Comparison of ENCODE assay signal across 9 mouse cellular contexts in the genomic region with DNA sequence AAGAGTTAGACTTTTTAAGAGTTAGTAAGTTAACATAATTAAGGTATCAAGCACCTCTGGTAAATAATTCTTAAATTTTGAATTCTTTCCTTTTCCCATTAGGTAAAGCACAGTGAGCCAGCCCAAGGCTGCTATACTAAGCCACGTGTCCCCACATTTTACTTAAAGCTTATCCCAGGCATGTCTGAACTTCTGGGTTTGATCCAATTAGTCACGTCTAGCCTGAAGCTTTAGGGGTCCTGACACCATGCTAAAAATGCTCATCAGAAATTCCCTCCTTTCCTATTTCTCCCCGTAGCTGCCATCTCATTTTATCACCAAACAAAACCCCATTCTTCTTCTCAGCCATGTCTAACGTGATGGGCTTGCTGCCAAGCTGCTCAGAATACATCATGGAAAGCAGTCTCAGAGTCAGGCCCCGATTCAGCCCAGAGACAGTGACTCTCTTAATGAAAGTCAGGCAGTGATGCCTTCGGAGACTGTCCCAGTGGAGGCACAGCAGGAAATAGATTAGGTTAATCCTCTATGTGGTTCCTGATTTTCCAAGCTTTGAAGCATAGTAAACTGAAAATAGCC.
A peak's percentile ranks its signal among the peaks of the same experiment; 100 is the strongest.
DNase-seq lines count a peak whose midpoint lies in the region; ATAC-seq lines count a peak whose summit lies in the region.
"Had no signal": no experiment of that assay in that cellular context is flagged by ENCODE, and none has a peak within 500 bp of the region (broad histone marks: within the 10 kb centered on the region; RNA-seq: fewer than 3 reads in every experiment).

No protein-coding gene starts in this region.

- peak; percentile 92 for ATAC-seq in neural tube, embryonic 11.5 days (ENCODE audit: insufficient read depth, low FRiP score, low TSS enrichment)

- 23% methylated on average over 6 of the region's 6 CpGs for WGBS in neural tube, embryonic 11.5 days

- H3K9ac ChIP-seq in neural tube, embryonic 11.5 days (ENCODE audit: low read length), result no peak overlapping the region

- no peaks in the 10 kb centered on the region for H3K36me3 ChIP-seq in neural tube, embryonic 11.5 days (ENCODE audit: control insufficient read depth, insufficient read depth, low read length)

- no peak overlapping the region for H3K4me2 ChIP-seq in neural tube, embryonic 11.5 days (ENCODE audit: low read depth)

- H3K4me1 ChIP-seq in neural tube, embryonic 11.5 days (ENCODE audit: control insufficient read depth, insufficient read depth, low read length), result no peaks in the 10 kb centered on the region; the same call in 1 of the 2 replicates

- no peaks in the 10 kb centered on the region for H3K27me3 ChIP-seq in neural tube, embryonic 11.5 days (ENCODE audit: control insufficient read depth, insufficient read depth, low read length)

- intact Hi-C loops in left cerebral cortex, postnatal 14 days (cut with DNase I), result no loop called here

- no peak overlapping the region for H3K4me3 ChIP-seq in neural tube, embryonic 11.5 days (ENCODE audit: low read depth, low read length)
- H3K4me3 ChIP-seq: left cerebral cortex, adult 2 months had no signal

- H3K27ac ChIP-seq in neural tube, embryonic 11.5 days (ENCODE audit: low read depth, low read length), result no peak overlapping the region
- H3K27ac ChIP-seq: left cerebral cortex, adult 2 months had no signal

- no peaks in the 10 kb centered on the region for H3K9me3 ChIP-seq in neural tube, embryonic 11.5 days (ENCODE audit: control insufficient read depth, low read length)

- peak; percentile 4 for DNase-seq in adrenal gland, postnatal 10 days
- no peak for DNase-seq in adrenal gland, postnatal 14 days
- peak; percentile 66 for DNase-seq in neural tube, embryonic 11.5 days (ENCODE audit: low spot score)
- no peak for DNase-seq in neural tube, embryonic 10.5 days (ENCODE audit: extremely low spot score, low spot score)
- DNase-seq in left cerebral cortex, postnatal 14 days (ENCODE audit: low spot score in 2 of 2), result peak; percentile 15 to 35
- peak; percentile 47 for DNase-seq in right cerebral cortex, postnatal 4 days
- no peak for DNase-seq in thymus, postnatal 4 days
- DNase-seq in spleen, adult 18-20 months, result no peak

Comparison
In these comparisons a context has a peak if more than half of its experiments do, and no peak if none do; other contexts are left out.
1. DNase-seq: peak in adrenal gland, postnatal 10 days (single experiment), neural tube, embryonic 11.5 days (single experiment), left cerebral cortex, postnatal 14 days (2 of 2) and right cerebral cortex, postnatal 4 days (single experiment); none in adrenal gland, postnatal 14 days (single experiment), neural tube, embryonic 10.5 days (single experiment), thymus, postnatal 4 days (single experiment) and spleen, adult 18-20 months (0 of 2).